Mouse (Mus musculus) lung, postnatal 0 days (tissue): ENCODE results near the gene Arpc3. TPM values are rescaled to one million over a fixed set of nuclear protein-coding genes. Genes with fewer than 3 reads are reported as not detected.
"Not testable (repeated sequence)": the region's sequence is repeated elsewhere in the genome, so short reads cannot be mapped to it uniquely, and the experiment has no call there.

ENCODE experiments used
- ATAC-seq: fragments of 200-750 bp; cut with Nextera tagmentation; 2 replicates; pipeline ENCODE4 v1.8.0; 2017; ENCODE audit warnings: moderate library complexity
- DNase-seq: peaks from one replicate; pipeline ENCODE4 v3.0.0-alpha.2; 2016; ENCODE audit warnings: low spot score
- H3K27ac ChIP-seq: fragments of 300-500 bp; sonication (generic); 2 replicates; pipeline ENCODE4 v1.5.1; 2014; ENCODE audit warnings: antibody characterized with exemption, mild to moderate bottlenecking, low read length, mixed read lengths
- H3K27me3 ChIP-seq: fragments of 300-500 bp; sonication (generic); replicated peaks from 2 replicates; pipeline ENCODE4 v1.6.1; 2014; ENCODE audit warnings: low read length, mixed read lengths; ENCODE audit not compliant: insufficient read depth
- H3K36me3 ChIP-seq: fragments of 300-500 bp; sonication (generic); 2 replicates; pipeline ENCODE4 v1.6.1; 2014; ENCODE audit warnings: low read length, mixed read lengths; ENCODE audit not compliant: insufficient read depth
- H3K4me1 ChIP-seq: fragments of 300-500 bp; sonication (generic); 2 replicates; pipeline ENCODE4 v1.6.1; 2014; ENCODE audit warnings: antibody characterized with exemption, low read depth, low read length, mixed read lengths; ENCODE audit not compliant: insufficient read depth
- H3K4me2 ChIP-seq: fragments of 300-500 bp; sonication (generic); replicated peaks from 2 replicates; pipeline ENCODE4 v1.6.1; 2014; ENCODE audit warnings: low read depth, mild to moderate bottlenecking, low read length, moderate library complexity, mixed read lengths
- H3K4me3 ChIP-seq: fragments of 300-500 bp; sonication (generic); 2 replicates; pipeline ENCODE4 v1.5.1; 2014; ENCODE audit warnings: low read depth, low read length
- H3K9ac ChIP-seq: fragments of 300-500 bp; sonication (generic); replicated peaks from 2 replicates; pipeline ENCODE4 v1.6.1; 2014; ENCODE audit warnings: low read depth, mild to moderate bottlenecking
- H3K9me3 ChIP-seq: fragments of 300-500 bp; sonication (generic); 2 replicates; pipeline ENCODE4 v1.6.1; 2016; ENCODE audit warnings: low read length, mixed read lengths
- CTCF ChIP-seq: IDR thresholded peaks from 2 replicates; pipeline ENCODE4 v1.5.1; 2016; ENCODE audit warnings: antibody characterized with exemption, mild to moderate bottlenecking
- EP300 ChIP-seq: IDR thresholded peaks from 2 replicates; pipeline ENCODE4 v1.6.1; 2016; ENCODE audit warnings: antibody characterized with exemption, mild to moderate bottlenecking, control low read depth
- WGBS: fragments of 180-500 bp; shearing (Covaris S2); extraction: QIAGEN DNeasy Blood & Tissue Kit; methylation state at CpG from one replicate; pipeline ENCODE4 v1.1.7; 2014; 5-methylcytosine and 5-hydroxymethylcytosine counted together
- polyA plus RNA-seq: library from polyadenylated mRNA; unstranded; fragments of >200 nt; fragmentation: Nextera tagmentation; extraction: Ambion mirVana; gene quantifications from 2 replicates; pipeline ENCODE4 v1.2.1, GENCODE M21; 2015

Arpc3 gene
- polyA plus RNA-seq, 1 experiment from 2014 or later, result 169 TPM

DNA sequence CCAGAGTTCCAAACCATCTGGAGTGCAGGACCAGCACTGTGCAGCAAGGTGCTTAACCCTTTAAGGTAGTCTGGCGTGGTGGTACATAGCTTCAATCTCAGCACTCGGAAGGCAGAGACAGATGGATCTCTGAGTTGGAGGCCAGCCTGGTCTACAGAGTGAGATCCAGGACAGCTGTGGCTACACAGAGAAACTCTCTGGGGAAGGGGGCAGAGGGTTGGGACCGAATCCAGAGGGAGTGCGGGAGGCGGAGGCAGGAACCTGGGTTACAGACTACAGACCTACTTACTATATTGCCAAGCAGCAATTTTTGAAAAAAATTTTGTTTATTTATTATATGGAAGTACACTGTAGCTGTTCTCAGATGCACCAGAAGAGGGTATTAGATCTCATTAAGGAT, 22.7 kb downstream of the Arpc3 start:
- no peaks in the 10 kb centered on the region for H3K9me3 ChIP-seq
- 84% methylated on average over 5 of the region's 5 CpGs for WGBS
- no peak overlapping the region for H3K9ac ChIP-seq
- H3K27ac ChIP-seq, result no peak overlapping the region
- no peaks in the 10 kb centered on the region for H3K4me1 ChIP-seq
- DNase-seq (no peak), ATAC-seq (no peak)
- no peak overlapping the region for H3K4me3 ChIP-seq
- TF ChIP-seq EP300, result no peak
- TF ChIP-seq CTCF, result no peak
- H3K36me3 ChIP-seq, result no peaks in the 10 kb centered on the region
- no peaks in the 10 kb centered on the region for H3K27me3 ChIP-seq
- no peak overlapping the region for H3K4me2 ChIP-seq

- no peak for TF ChIP-seq EP300
- no peak for TF ChIP-seq CTCF
- no peak for ATAC-seq
- Histone ChIP-seq H3K27ac (no peak overlapping the region), H3K4me1 (no peaks in the 10 kb centered on the region), H3K4me3 (no peak overlapping the region), H3K4me2 (no peak overlapping the region), H3K36me3 (no peaks in the 10 kb centered on the region), H3K9ac (no peak overlapping the region), H3K27me3 (no peaks in the 10 kb centered on the region), H3K9me3 (no peaks in the 10 kb centered on the region)
- 85% methylated on average over 12 of the region's 12 CpGs for WGBS
- DNase-seq, result no peak
Measured at GRCm38 (mm10) chr5:122415465-122415864, 23.8 kb downstream of the Arpc3 start.

DNA sequence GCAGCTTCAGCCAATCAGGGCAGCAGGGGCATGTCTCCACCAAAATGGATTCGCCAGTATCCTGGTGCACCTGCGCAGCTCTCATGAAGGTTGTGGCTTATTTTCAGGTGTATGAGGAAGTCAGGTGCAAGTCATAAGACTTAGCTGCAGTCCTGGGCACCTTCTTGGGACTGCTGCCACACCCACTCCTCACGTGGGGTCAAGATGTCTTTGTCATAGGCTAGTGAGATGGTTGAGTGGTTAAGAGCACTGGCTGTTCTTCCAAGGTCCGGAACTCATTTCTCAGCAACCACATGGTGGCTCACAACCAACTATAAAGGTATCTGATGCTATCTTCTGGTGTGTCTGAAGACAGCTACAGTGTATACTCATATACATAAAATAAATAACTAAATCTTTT, 29.0 kb downstream of the Arpc3 start:
- WGBS, result 47% methylated on average over 4 of the region's 4 CpGs
- not testable (repeated sequence) for ATAC-seq

DNA sequence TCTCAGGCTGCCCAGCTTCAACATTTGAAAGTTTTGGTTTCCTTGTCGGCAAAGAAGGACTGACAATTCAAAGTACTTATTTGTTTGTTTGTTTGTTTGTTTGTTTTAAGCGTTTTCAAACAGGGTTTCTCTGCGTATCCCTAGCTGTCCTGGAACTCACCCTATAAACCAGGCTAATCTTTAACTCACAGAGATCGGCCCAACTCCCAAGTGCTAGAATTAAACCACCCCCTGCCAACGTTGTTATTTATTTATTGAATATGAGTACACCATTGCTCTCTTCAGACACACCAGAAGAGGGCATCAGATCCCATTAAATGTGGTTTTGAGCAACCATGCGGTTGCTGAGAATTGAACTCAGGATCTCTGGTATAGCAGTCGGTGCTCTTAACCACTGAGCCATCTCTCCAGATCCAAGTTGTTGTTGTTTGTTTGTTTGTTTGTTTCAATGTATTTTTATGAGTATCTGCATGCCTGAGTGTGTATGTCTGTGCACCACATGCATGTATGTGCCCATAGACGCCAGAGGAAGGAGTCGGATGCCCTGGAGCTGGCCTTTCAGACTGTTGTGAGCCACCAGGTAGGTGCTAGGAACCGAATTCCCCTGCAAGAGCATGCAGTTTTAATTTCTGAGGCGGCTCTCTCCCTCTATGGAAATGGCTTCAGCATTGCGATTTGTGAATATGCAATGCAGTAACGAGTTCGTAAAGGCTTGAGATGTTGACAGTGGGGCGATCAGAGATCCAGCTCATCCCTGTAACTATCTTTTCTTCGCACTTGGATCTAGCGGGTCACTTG, 29.8 kb downstream of the Arpc3 start, which contains the start of gene Anapc7:
Gene Anapc7, plus strand, starts transcription at position 423 of the 798 bp plus-strand sequence.
- Histone ChIP-seq H3K27me3 (no peaks in the 10 kb centered on the region), H3K4me2 (peak within 1 kb of the TSS; percentile 83), H3K27ac (peak within 1 kb of the TSS; percentile 52), H3K9me3 (no peaks in the 10 kb centered on the region), H3K9ac (peak within 1 kb of the TSS; percentile 87), H3K4me3 (peak within 1 kb of the TSS; percentile 95), H3K4me1 (0 out of 2 replicates have a peak, but pooled peaks cover 5% of the 10 kb centered on the region), H3K36me3 (no peaks in the 10 kb centered on the region)
- 16% methylated on average over 17 of the region's 17 CpGs for WGBS
- no peak for DNase-seq
- TF ChIP-seq CTCF (peak; percentile 39), EP300 (no peak)
- peak; percentile 12 for ATAC-seq

More for the DNA sequence above, 29.0 kb downstream of the Arpc3 start:
- H3K27me3 ChIP-seq, H3K36me3 ChIP-seq, H3K4me2 ChIP-seq, H3K27ac ChIP-seq, H3K9me3 ChIP-seq, H3K4me3 ChIP-seq, H3K9ac ChIP-seq, DNase-seq, H3K4me1 ChIP-seq: not testable (repeated sequence)

GRCm38 (mm10) chr5:122422071-122422964, 30.6 kb downstream of the Arpc3 start:
- Histone ChIP-seq H3K9ac (peak overlapping the region; percentile 87), H3K36me3 (no peaks in the 10 kb centered on the region), H3K4me2 (peak overlapping the region; percentile 83), H3K4me3 (peak overlapping the region; percentile 95), H3K9me3 (no peaks in the 10 kb centered on the region), H3K4me1 (0 out of 2 replicates have a peak, but pooled peaks cover 5% of the 10 kb centered on the region), H3K27ac (peak overlapping the region; percentile 52), H3K27me3 (no peaks in the 10 kb centered on the region)
- peak; percentile 92 for ATAC-seq
- under 1% methylated on average over 65 of the region's 73 CpGs for WGBS
- DNase-seq, result peak; percentile 93
- TF ChIP-seq EP300, result peak; percentile 63; the same call in 1 of the 2 replicates
- peak; percentile 32; the same call in 1 of the 2 replicates for TF ChIP-seq CTCF

DNA sequence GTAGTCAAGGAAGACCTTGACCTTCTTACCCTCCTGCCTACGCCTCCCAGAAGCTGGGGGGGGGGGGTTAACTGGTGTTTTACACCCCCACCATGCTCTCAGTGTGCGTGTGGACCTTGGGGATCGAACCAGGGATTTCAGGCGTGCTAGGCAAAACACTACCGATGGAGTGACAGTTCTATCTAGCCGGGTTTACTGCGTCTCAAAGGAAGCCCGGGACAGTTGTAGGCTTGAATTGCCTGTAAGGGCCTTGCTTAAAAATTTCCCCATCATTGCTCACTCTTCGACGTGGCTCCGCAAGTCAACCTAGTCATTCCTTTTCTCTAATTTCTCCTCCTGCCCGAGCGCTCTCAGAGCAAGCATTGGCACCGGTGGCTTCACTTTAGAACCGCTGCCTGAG, 31.4 kb downstream of the Arpc3 start:
- ATAC-seq, result no peak
- DNase-seq, result no peak

More for the DNA sequence above, 31.4 kb downstream of the Arpc3 start:
- peak overlapping the region; percentile 83 for H3K4me2 ChIP-seq
- no peaks in the 10 kb centered on the region for H3K36me3 ChIP-seq
- no peaks in the 10 kb centered on the region for H3K9me3 ChIP-seq
- peak overlapping the region; percentile 95 for H3K4me3 ChIP-seq
- H3K9ac ChIP-seq, result peak overlapping the region; percentile 87
- WGBS, result 24% methylated on average over 15 of the region's 15 CpGs
- H3K4me1 ChIP-seq, result 0 out of 2 replicates have a peak, but pooled peaks cover 5% of the 10 kb centered on the region
- H3K27me3 ChIP-seq, result no peaks in the 10 kb centered on the region
- TF ChIP-seq EP300 (no peak), CTCF (no peak)
- no peak overlapping the region; the same call in 1 of the 2 replicates for H3K27ac ChIP-seq
